In the genomic region with DNA sequence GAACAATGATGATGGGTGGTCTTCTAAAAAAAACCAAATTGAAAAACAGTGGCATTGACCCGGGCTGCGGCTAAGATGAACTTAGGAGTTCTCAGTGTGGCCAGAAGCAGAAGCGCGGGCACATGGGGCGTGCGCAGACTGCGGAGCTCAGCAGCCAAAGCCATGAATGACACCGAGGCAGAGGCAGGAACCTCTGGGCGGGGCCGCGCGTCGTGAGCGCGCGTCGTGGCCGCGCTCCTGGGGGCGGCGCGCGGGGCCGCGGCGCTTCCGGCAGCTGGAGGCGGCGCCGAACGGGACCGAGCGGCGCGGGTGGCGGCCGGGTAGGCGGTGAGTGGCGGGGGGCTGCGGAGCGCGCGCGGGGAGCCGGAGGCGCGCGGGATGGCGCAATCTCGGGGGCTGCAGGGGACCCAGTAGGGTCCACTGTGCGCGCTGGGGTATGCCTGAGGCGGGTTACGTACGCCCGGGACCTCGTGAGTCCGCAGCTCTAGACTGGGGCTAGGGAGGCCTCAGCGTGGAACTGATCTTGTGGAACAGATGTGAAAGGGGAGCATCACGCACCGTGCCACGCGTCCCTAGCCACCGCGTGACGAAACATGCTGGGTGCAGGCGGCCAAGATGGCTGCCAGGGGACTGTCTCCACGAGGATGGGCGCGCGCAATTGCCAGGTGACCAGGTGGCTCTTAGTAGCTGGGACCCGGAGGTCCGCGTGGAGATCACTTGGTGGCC, we compare ENCODE assay signal across 8 mouse cellular contexts. TPM values are rescaled to one million over a fixed set of nuclear protein-coding genes. Genes with fewer than 3 reads are reported as not detected.
DNase-seq lines count a peak whose midpoint lies in the region; ATAC-seq and TF ChIP-seq lines count a peak whose summit lies in the region.

A gene (plus strand): TSS at position 264 of the 726 bp plus-strand sequence.

- peak within 1 kb of the TSS; percentile 72 for H3K4me3 ChIP-seq in hindbrain, embryonic 13.5 days

- no peaks in the 10 kb centered on the region for H3K36me3 ChIP-seq in hindbrain, embryonic 13.5 days

- H3K27me3 ChIP-seq in Patski: no peaks in the 10 kb centered on the region
- no peaks in the 10 kb centered on the region for H3K27me3 ChIP-seq in hindbrain, embryonic 13.5 days

- CTCF ChIA-PET in Patski (lab: Charles Lee): interaction anchor here (1.4 kb wide), 1 partner anchor 8 kb away, joined by 3 read pairs; no protein-coding TSS in a partner anchor

- peak within 1 kb of the TSS; percentile 67 for H3K4me2 ChIP-seq in hindbrain, embryonic 13.5 days

- peak within 1 kb of the TSS; percentile 90 for H3K27ac ChIP-seq in hindbrain, embryonic 13.5 days

- DNase-seq in Patski (ENCODE audit: low read depth, low spot score): no peak
- DNase-seq in cerebellum, postnatal 14 days: peak; percentile 77 to 83
- DNase-seq in frontal cortex, postnatal 25 days (ENCODE audit: low spot score in 2 of 2): peak; percentile 63 to 65
- DNase-seq in layer of hippocampus, postnatal 25 days (ENCODE audit: extremely low spot score in 1 of 2, low spot score in 1 of 2): peak; percentile 54 to 72
- DNase-seq in lung, postnatal 14 days: peak; percentile 60
- peak; percentile 77 for DNase-seq in ovary, postnatal 36 days (ENCODE audit: low spot score)
- DNase-seq in thymus, postnatal 36 days: peak; percentile 80 to 87

- under 1% methylated on average over 74 of the region's 74 CpGs for WGBS in hindbrain, embryonic 13.5 days

- peak within 1 kb of the TSS; percentile 87 for H3K9ac ChIP-seq in hindbrain, embryonic 13.5 days

- peak; percentile 70 for ATAC-seq in Patski
- peak; percentile 93 for ATAC-seq in hindbrain, embryonic 13.5 days (ENCODE audit: low FRiP score)

- POLR2A ChIA-PET in Patski (lab: Charles Lee): interaction anchor here (0.6 to 1.9 kb wide), 2 partner anchors 29 to 37 kb away, joined by 3 to 7 read pairs; no protein-coding TSS in a partner anchor

- no peak for TF ChIP-seq CTCF in Patski (IDR thresholded peaks at IDR 0.05)

- H3K4me1 ChIP-seq in hindbrain, embryonic 13.5 days (replicated peaks): peaks cover 21% of the 10 kb centered on the region

- in situ Hi-C loops in Patski (cut with MboI; ENCODE audit: low pct_unique_long_range_greater_than_20kb): no loop called here

- no peaks in the 10 kb centered on the region for H3K9me3 ChIP-seq in hindbrain, embryonic 13.5 days

RNA-seq across cellular contexts. Expression of the gene that starts here (rescaled TPM):
- 157 TPM for polyA plus RNA-seq in Patski (2021)
- polyA plus RNA-seq in hindbrain, embryonic 13.5 days (2015; fragmentation: Nextera tagmentation; extraction: Ambion mirVana): 77.3 and 81.4 TPM in 2 replicates
- 10 to 100 TPM; 42.6 to 45.1 TPM for total RNA-seq in layer of hippocampus, postnatal 25 days (2021)
